Mouse (Mus musculus): ENCODE data around the gene Vwa8.
"Not testable (repeated sequence)": the region's sequence is repeated elsewhere in the genome, so short reads cannot be mapped to it uniquely, and the experiment has no call there.

The Vwa8 gene

DNA sequence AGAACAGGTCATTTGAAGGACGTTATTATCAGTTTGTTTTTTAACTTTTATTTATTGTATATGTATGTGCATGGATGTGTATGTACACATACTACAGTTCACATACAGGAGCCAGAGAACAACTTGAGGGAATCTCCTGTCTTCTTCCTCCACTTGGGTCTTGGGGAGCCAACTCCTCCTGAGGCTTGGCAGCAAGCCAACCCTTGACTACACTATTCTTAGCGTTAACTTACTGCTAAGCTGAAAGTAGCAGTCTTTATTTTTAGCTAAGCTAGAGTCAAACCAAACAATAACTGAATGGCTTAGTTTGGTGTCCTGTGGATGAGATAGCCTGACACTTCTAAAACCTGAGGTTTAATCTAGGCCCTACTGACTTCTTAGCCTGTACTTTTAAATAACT lies 135.4 kb downstream of the Vwa8 start:
- DNase-seq (ENCODE audit: low read depth) = no peak

DNA sequence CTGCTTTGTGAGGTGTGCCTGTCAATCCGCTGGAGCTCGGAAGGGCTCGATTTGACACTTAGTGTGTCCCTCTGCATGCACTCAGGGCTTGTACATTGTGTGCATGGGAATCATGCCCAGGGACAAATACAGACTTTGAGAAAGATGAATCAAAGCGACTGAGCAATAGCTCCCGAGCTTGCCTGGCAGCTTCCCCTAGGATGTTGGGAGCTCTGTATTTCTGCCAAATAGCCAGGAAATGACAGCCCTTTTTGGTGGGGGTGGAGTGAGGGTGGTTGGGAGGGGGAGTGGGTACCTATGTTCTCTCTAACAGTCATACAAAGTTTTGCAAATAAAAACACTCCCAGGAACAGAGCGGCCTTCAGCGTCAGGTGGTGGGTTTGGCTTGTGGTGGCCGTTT lies 138.7 kb downstream of the Vwa8 start:
- DNase-seq (ENCODE audit: low read depth) = no peak

DNA sequence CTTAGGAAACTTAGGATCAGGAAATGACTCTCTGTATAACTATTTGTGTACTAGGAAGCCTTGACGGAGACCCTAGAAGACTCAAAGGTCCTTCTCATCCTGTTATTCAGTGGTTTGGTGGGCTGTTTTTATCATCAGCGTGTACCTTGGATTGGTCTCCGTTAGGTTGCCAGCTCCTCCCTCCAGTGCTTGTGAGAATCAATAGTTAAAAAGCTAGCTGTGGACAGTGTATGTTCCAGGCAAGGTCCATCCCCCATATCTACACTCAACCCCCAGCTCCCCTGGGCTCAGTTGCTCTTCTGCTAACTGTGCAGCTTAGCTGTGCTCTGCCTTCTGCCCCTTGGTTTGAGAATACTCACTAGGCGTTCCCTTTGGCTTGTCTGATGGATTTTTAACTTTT lies 143.6 kb downstream of the Vwa8 start:
- DNase-seq (ENCODE audit: low read depth) = no peak

DNA sequence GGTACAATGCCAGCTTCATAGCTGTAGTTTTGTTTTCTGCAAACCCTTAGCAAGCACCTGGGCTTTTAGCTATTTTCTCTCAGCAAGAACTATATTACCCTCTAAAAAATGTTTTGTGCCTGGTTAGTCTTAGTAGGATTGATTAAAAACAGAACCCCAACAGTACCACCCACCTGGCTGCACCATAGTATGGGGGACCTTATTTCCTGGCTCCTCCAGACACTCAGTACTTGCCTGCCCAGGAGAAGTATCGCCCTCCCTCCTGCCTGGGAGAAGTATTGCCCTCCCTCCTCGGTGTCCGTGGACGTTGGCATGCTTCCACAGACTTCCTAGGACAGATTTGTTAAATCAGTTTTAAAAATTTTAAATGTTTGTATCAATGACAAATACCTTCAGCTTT lies 144.7 kb downstream of the Vwa8 start:
- no peak for DNase-seq (ENCODE audit: low read depth)

DNA sequence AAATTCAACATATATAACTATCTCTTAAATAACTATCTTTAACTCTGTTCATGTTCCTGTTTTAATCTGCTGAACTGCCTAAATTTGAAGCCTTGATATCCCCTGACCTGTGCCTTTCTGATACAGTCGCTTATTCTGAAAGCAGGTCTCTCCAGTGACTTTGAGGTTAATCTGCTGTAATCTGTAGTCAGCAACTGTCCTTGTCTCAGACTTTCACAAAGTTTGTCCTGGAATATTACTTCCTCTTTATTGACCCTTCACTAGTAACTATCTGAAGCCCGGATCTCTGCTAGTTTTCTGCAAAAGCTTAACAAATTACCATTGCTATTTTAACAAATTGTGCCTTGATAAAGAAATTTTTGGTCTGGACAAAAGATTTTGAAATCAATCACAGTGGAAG lies 147.5 kb downstream of the Vwa8 start:
- DNase-seq (ENCODE audit: low read depth) = no peak

- DNase-seq (ENCODE audit: low read depth) = no peak
Observed at GRCm38 (mm10) chr14:79003576-79003975, 154.7 kb downstream of the Vwa8 start.

GRCm38 (mm10) chr14:79017710-79018109 lies 168.9 kb downstream of the Vwa8 start:
- DNase-seq (ENCODE audit: low read depth) = not testable (repeated sequence)

GRCm38 (mm10) chr14:79018564-79018963 lies 169.7 kb downstream of the Vwa8 start:
- DNase-seq (ENCODE audit: low read depth) = no peak

- no peak for DNase-seq (ENCODE audit: low read depth)
Observed at GRCm38 (mm10) chr14:79021725-79022124, 172.9 kb downstream of the Vwa8 start.

- DNase-seq (ENCODE audit: low read depth) = no peak
Observed at GRCm38 (mm10) chr14:79028996-79029575, 180.2 kb downstream of the Vwa8 start.

- DNase-seq (ENCODE audit: low read depth) = no peak
Observed at GRCm38 (mm10) chr14:79030715-79031114, 181.9 kb downstream of the Vwa8 start.

- DNase-seq (ENCODE audit: low read depth) = no peak
Observed at GRCm38 (mm10) chr14:79031230-79031740, 182.4 kb downstream of the Vwa8 start.

GRCm38 (mm10) chr14:79033396-79033795 lies 184.5 kb downstream of the Vwa8 start:
- no peak for DNase-seq (ENCODE audit: low read depth)

GRCm38 (mm10) chr14:79034511-79034913 lies 185.7 kb downstream of the Vwa8 start:
- no peak for DNase-seq (ENCODE audit: low read depth)

GRCm38 (mm10) chr14:79035575-79035974 lies 186.7 kb downstream of the Vwa8 start:
- DNase-seq (ENCODE audit: low read depth) = no peak

DNA sequence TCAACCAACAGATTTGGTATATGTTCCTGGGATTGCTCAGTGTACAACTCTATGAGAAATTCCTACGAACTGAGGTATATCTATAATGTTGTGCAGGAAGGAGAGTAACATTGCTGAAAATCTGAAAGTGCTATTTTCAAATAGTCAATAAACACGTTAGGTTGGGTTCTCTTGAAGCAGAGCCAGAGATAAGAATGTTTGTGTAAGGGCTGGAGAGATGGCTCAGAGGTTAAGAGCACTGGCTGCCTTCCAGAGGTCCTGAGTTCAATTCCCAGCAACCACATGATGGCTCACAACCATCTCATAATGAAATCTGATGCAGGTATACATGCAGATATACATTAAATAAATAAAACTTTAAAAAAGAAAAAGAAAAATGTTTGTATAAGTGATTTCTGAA lies 198.3 kb downstream of the Vwa8 start:
- DNase-seq (ENCODE audit: low read depth) = no peak

DNA sequence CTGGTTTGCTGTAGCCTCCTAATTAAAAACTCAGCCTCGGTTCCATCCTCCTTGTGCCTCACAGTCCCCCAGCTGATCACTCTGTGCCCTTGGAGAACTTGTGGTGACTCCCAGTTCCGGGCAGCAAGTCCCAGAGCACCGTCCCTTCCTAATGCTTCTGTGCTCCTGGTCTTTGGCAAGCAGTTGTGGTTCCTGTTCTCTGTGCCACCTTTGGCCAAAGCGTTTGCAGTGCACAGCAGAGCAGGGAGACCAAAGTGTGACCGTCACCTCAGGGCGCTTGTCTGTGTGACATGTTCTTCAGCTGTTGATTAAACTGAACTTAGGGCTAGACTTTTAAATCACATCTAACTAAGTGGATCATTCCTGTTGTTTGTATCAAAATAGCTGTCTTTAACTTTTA lies 199.1 kb downstream of the Vwa8 start:
- DNase-seq (ENCODE audit: low read depth) = no peak

DNA sequence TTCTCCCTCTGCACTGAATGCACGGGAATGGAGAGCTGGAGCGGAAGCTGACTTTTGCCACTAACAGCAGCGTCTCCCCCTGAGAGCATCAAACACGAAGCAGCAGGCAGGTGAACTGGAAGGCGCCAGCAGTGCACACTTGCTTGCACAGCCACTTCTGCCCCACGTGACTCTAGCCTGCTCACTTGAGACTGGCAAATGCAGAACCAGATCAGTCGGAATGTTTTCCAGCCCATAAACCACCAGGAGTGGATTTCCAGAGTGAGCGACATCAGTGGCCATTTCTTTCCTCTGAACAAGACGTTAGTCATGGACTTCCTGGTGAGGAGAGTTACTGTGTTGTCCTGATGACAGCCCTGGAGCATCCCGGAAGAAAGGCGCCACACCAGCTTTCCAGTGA lies 200.7 kb downstream of the Vwa8 start:
- no peak for DNase-seq (ENCODE audit: low read depth)

DNA sequence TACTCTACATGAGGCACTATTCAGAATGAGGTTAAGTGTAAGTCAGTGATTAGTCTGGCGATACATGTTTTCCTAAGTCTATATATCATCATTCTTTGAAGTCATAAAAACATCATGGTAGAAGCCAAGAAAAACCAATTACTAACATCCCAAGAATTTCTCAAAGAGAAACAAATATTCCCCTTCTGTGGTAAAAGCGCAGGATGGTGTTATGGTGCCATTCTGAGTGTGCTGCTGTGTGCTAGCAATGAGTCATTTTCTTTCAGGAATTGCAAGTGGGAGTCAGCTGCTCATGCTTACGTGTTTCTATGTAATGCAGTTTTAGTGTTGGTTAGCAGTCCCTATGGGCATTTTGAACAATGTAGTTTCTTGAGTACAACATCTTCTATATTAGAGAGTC lies 216.8 kb downstream of the Vwa8 start:
- DNase-seq (ENCODE audit: low read depth) = no peak

- DNase-seq (ENCODE audit: low read depth) = no peak
Observed at GRCm38 (mm10) chr14:79069515-79069914, 220.7 kb downstream of the Vwa8 start.

DNA sequence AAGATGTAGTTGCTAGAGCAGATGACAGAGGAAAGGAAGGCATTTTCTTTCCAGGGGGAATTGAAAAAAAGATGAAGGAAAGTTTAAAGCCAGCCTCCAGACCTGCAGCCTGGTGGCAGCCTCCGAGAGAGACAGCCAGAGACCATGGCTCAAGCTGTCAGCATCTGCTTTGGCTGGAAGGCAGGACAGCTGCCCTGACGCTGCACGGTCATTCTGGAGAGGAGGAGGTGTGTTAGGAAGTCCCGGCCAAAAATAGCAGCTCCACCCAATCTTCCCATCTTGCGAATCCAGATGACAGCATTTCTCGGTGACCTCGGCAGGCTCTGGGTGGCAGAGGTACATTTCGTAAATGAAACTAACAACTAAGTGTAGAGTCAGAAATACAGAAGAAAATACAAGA lies 225.9 kb downstream of the Vwa8 start:
- no peak for DNase-seq (ENCODE audit: low read depth)

GRCm38 (mm10) chr14:79076560-79077300 lies 227.9 kb downstream of the Vwa8 start:
- DNase-seq (ENCODE audit: low read depth) = no peak

- DNase-seq (ENCODE audit: low read depth) = no peak
Observed at GRCm38 (mm10) chr14:79083573-79083972, 234.7 kb downstream of the Vwa8 start.

GRCm38 (mm10) chr14:79086006-79086405 lies 237.2 kb downstream of the Vwa8 start:
- no peak for DNase-seq (ENCODE audit: low read depth)
